8 mouse cellular contexts compared by ENCODE assay signal in genomic region chr9:13748798-13749674, GRCm38 (mm10). TPM values are rescaled to one million over a fixed set of nuclear protein-coding genes. Genes with fewer than 3 reads are reported as not detected.
A peak's percentile ranks its signal among the peaks of the same experiment; 100 is the strongest.
DNase-seq lines count a peak whose midpoint lies in the region; ATAC-seq and TF ChIP-seq lines count a peak whose summit lies in the region.

No protein-coding gene starts in this region.

- no peaks in the 10 kb centered on the region for H3K36me3 ChIP-seq in ES-E14 (ENCODE audit: control insufficient read depth, insufficient read depth, low read length, poor library complexity, severe bottlenecking)
- H3K36me3 ChIP-seq in forebrain, embryonic 16.5 days (ENCODE audit: control insufficient read depth, insufficient read depth) = no peaks in the 10 kb centered on the region
- H3K36me3 ChIP-seq in lung, embryonic 15.5 days = no peaks in the 10 kb centered on the region

- in situ Hi-C loops in ES-E14 (cut with MboI; ENCODE audit: low sequenced_read_pairs in 2 of 2, unreplicated experiment in 2 of 2) = no loop called here

- peaks cover 0 to 3% of the 10 kb centered on the region in 2 experiments; a peak in 1 of 4 replicates for H3K4me1 ChIP-seq in ES-E14 (ENCODE audit: control insufficient read depth in 2 of 2, insufficient read depth in 2 of 2, low read length in 2 of 2, poor library complexity in 1 of 2)
- peaks cover 11% of the 10 kb centered on the region for H3K4me1 ChIP-seq in forebrain, embryonic 16.5 days (replicated peaks; ENCODE audit: control insufficient read depth, insufficient read depth, low read length)
- H3K4me1 ChIP-seq in lung, embryonic 15.5 days = peaks cover 14% of the 10 kb centered on the region

- peak overlapping the region; percentile 98 for H3K9ac ChIP-seq in ES-E14 (ENCODE audit: insufficient read depth, low read depth, low read length, poor library complexity, severe bottlenecking)
- H3K9ac ChIP-seq in forebrain, embryonic 16.5 days (replicated peaks; ENCODE audit: low read depth, low read length) = peak overlapping the region; percentile 99
- peak overlapping the region; percentile 96 for H3K9ac ChIP-seq in lung, embryonic 15.5 days

- peak overlapping the region; percentile 81 to 92 for H3K4me3 ChIP-seq in ES-E14 (ENCODE audit: insufficient read depth in 1 of 2, low read depth in 1 of 2, low read length in 2 of 2, poor library complexity in 1 of 2, severe bottlenecking in 1 of 2)
- peak overlapping the region; percentile 98 for H3K4me3 ChIP-seq in forebrain, embryonic 16.5 days (replicated peaks; ENCODE audit: low read length)
- peak overlapping the region; percentile 90 for H3K4me3 ChIP-seq in lung, embryonic 15.5 days

- peak; percentile 78 for DNase-seq in ES-E14 (ENCODE audit: low read depth, low spot score)
- peak; percentile 95 for DNase-seq in cerebellum, adult 11-12 months
- DNase-seq in heart, postnatal 4 days = peak; percentile 97
- peak; percentile 90 to 95 for DNase-seq in layer of hippocampus, adult 8-10 months (ENCODE audit: low spot score in 2 of 2)
- peak; percentile 91 for DNase-seq in ovary, adult 18-20 months (ENCODE audit: low spot score)
- DNase-seq in thymus, postnatal 0 days (ENCODE audit: low spot score) = peak; percentile 95

- no peaks in the 10 kb centered on the region for H3K27me3 ChIP-seq in forebrain, embryonic 16.5 days (replicated peaks; ENCODE audit: control insufficient read depth, insufficient read depth, low read length)
- no peaks in the 10 kb centered on the region for H3K27me3 ChIP-seq in lung, embryonic 15.5 days

- ATAC-seq in forebrain, embryonic 16.5 days = peak; percentile 100
- ATAC-seq in lung, embryonic 15.5 days (ENCODE audit: borderline replicate concordance, extremely low read depth, low FRiP score, low TSS enrichment) = peak; percentile 99

- under 1% methylated on average over 60 of the region's 60 CpGs for WGBS in forebrain, embryonic 16.5 days
- WGBS in lung, embryonic 15.5 days = under 1% methylated on average over 60 of the region's 60 CpGs

- H3K27ac ChIP-seq in ES-E14 (ENCODE audit: insufficient read depth, low read depth, low read length, poor library complexity, severe bottlenecking) = peak overlapping the region; percentile 51; the same call in 1 of the 2 replicates
- H3K27ac ChIP-seq in forebrain, embryonic 16.5 days (ENCODE audit: low read length) = peak overlapping the region; percentile 87
- H3K27ac ChIP-seq in lung, embryonic 15.5 days = peak overlapping the region; percentile 96

- H3K4me2 ChIP-seq in forebrain, embryonic 16.5 days (ENCODE audit: low read length) = peak overlapping the region; percentile 88
- H3K4me2 ChIP-seq in lung, embryonic 15.5 days = peak overlapping the region; percentile 59

- H3K9me3 ChIP-seq in ES-E14 (ENCODE audit: control insufficient read depth, insufficient read depth, low read depth, low read length) = no peaks in the 10 kb centered on the region
- no peaks in the 10 kb centered on the region for H3K9me3 ChIP-seq in forebrain, embryonic 16.5 days (ENCODE audit: control insufficient read depth, low read length)
- H3K9me3 ChIP-seq in lung, embryonic 15.5 days = 0 out of 2 replicates have a peak, but pooled peaks cover 2% of the 10 kb centered on the region

TF ChIP-seq in ES-E14, 5 proteins besides CTCF, POLR2A, EP300 and RAD21:
- TF ChIP-seq MAFK (IDR thresholded peaks at IDR 0.05; ENCODE audit: insufficient read depth, low read depth, low read length) = no peak
- TF ChIP-seq HCFC1 (IDR thresholded peaks at IDR 0.05; ENCODE audit: borderline replicate concordance, insufficient read depth, low read length) = peak; percentile 66; the same call in 1 of the 2 replicates

RNA-seq across cellular contexts. Expression of gene Mtmr2, which starts 0.8 kb away (rescaled TPM):
- 36.8 and 45.3 TPM in 2 replicates for total RNA-seq in ES-E14 (2012; rRNA removed)
- polyA plus RNA-seq in forebrain, embryonic 16.5 days (2015; fragmentation: Nextera tagmentation; extraction: Ambion mirVana) = 65.7 and 67.0 TPM in 2 replicates
- total RNA-seq in heart, postnatal 4 days (2021) = 10 to 100 TPM; 47.0 TPM
- total RNA-seq in layer of hippocampus, adult 8-10 months (2022) = 10 to 100 TPM; 52.4 to 61.2 (median 56.4) TPM
- 86.9 and 91.8 TPM in 2 replicates for polyA plus RNA-seq in lung, embryonic 15.5 days (2015; fragmentation: Nextera tagmentation; extraction: Ambion mirVana)
- 54.9 and 56.8 TPM in 2 replicates for polyA plus RNA-seq in thymus, postnatal 0 days (2015; fragmentation: Nextera tagmentation; extraction: Ambion mirVana)

Comparison
In these comparisons a context has a peak if more than half of its experiments do, and no peak if none do; other contexts are left out.
1. Peak in every context shown above with its lines: DNase-seq, ATAC-seq, H3K4me3 ChIP-seq and H3K27ac ChIP-seq.